Mouse (Mus musculus) heart, postnatal 0 days (tissue): Measurements from ENCODE around the gene Tgm2.

ENCODE experiments used
- CTCF ChIP-seq: IDR thresholded peaks from 2 replicates; pipeline ENCODE4 v1.5.1; 2016; ENCODE audit warnings: antibody characterized with exemption, control low read depth, low read depth
- EP300 ChIP-seq: IDR thresholded peaks from 2 replicates; pipeline ENCODE4 v1.6.1; 2016; ENCODE audit warnings: antibody characterized with exemption, low read depth

GRCm38 (mm10) chr2:158094300-158094699 is 51.9 kb downstream of the Tgm2 start:
- TF ChIP-seq CTCF (no peak), EP300 (no peak)
